Mouse (Mus musculus): Measurements from ENCODE around the gene Mrvi1. TPM values are rescaled to one million over a fixed set of nuclear protein-coding genes. Genes with fewer than 3 reads are reported as not detected.
A peak's percentile ranks its signal among the peaks of the same experiment; 100 is the strongest.

Gene Mrvi1
- polyA plus RNA-seq, 1 experiment from 2014 or later = 1.3 TPM

DNA sequence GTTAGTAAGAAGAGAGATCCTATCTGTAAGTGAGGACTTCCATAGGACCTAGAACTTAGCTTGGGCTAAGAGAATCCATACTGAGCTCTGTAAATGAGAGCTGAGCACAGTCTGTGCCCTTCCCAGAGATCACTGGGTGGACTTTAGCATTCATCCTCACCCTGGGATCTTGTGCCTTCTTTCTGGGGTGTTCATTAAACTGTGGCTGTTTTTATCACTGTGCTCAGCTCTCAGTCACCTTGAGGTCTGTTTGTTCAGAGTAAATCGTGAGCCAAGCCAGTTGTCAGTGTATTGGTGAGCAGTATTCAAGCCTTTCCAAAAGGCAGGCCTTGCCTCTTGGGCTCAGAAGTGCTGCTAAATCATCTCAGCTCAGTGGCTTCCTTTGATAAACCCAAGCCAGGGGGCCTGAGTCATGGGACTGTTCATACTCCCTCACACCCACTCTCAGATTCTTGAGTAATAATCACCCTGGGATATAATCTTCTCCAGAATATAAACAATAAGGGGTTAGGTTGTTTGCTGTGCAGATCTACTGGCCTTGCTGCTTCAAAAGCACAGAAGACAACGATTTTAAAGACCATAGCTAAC lies 100.4 kb downstream of the Mrvi1 start:
- no peak for DNase-seq (ENCODE audit: low spot score)
- Histone ChIP-seq H3K9me3 (replicated peaks) (no peaks in the 10 kb centered on the region), H3K27me3 (ENCODE audit: low read depth, poor library complexity, severe bottlenecking) (no peaks in the 10 kb centered on the region), H3K27ac (no peak overlapping the region), H3K4me3 (no peak overlapping the region), H3K36me3 (no peaks in the 10 kb centered on the region), H3K4me1 (peaks cover 7% of the 10 kb centered on the region; the same call in 1 of the 2 replicates)
- 82% methylated on average over 2 of the region's 2 CpGs for WGBS

GRCm38 (mm10) chr7:110878028-110878427 lies 104.2 kb downstream of the Mrvi1 start:
- 82% methylated on average over 4 of the region's 4 CpGs for WGBS
- H3K4me1 ChIP-seq = 0 out of 2 replicates have a peak, but pooled peaks cover 3% of the 10 kb centered on the region
- DNase-seq (ENCODE audit: low spot score) = no peak
- H3K27ac ChIP-seq = no peak overlapping the region
- H3K4me3 ChIP-seq = no peak overlapping the region
- no peaks in the 10 kb centered on the region for H3K9me3 ChIP-seq (replicated peaks)
- no peaks in the 10 kb centered on the region for H3K36me3 ChIP-seq
- H3K27me3 ChIP-seq (ENCODE audit: low read depth, poor library complexity, severe bottlenecking) = no peaks in the 10 kb centered on the region

DNA sequence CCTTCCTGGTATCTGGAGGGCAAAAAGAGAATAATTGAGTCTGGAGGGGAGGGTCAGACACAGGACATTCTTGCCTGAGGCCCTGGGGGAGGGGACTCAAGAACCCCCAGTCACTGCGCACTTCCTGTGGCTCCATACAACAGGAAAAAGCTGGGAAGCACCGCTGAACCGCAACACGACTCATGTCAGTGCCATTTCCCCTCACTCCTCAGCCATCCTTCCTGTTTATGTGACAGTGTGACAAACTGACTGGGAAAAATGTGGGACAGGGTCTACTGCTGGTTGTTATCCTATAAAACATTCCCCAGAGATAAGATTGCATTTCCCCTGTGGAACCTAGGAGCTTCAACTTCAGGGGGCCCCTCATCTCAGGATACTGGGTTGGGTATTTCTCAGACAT lies 105.3 kb downstream of the Mrvi1 start:
- no peaks in the 10 kb centered on the region for H3K9me3 ChIP-seq (replicated peaks)
- H3K27ac ChIP-seq = no peak overlapping the region
- no peaks in the 10 kb centered on the region for H3K27me3 ChIP-seq (ENCODE audit: low read depth, poor library complexity, severe bottlenecking)
- H3K4me3 ChIP-seq = no peak overlapping the region
- WGBS = 80% methylated on average over 4 of the region's 4 CpGs
- 0 out of 2 replicates have a peak, but pooled peaks cover 3% of the 10 kb centered on the region for H3K4me1 ChIP-seq
- DNase-seq (ENCODE audit: low spot score) = no peak
- H3K36me3 ChIP-seq = no peaks in the 10 kb centered on the region

DNA sequence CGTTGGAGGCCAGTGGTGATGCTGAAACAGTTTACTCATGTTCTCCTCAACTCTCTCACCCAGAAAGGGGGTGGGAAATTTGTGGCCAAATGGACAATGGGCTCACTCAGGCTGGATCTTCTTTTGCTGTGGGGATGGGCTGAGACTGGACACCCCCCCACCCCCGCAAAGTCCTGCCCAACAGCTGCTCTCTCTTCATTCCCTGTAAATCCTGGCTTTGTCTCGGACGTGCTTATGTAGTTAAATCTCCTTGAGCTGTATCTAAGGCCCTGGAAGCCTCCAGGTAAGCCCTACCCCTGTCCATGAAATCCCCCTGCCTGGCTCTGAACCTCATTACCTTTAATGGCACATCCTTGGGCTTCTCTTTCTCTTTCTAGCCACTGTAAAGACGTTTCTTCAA lies 113.5 kb downstream of the Mrvi1 start:
- Histone ChIP-seq H3K4me1 (no peaks in the 10 kb centered on the region), H3K27ac (no peak overlapping the region), H3K9me3 (replicated peaks) (no peaks in the 10 kb centered on the region), H3K36me3 (no peaks in the 10 kb centered on the region), H3K4me3 (no peak overlapping the region), H3K27me3 (ENCODE audit: low read depth, poor library complexity, severe bottlenecking) (no peaks in the 10 kb centered on the region)
- DNase-seq (ENCODE audit: low spot score) = no peak
- 84% methylated on average over 5 of the region's 5 CpGs for WGBS

- 87% methylated on average over 6 of the region's 6 CpGs for WGBS
- no peaks in the 10 kb centered on the region for H3K27me3 ChIP-seq (ENCODE audit: low read depth, poor library complexity, severe bottlenecking)
- no peak for DNase-seq (ENCODE audit: low spot score)
Measured at GRCm38 (mm10) chr7:110867116-110867515, 115.1 kb downstream of the Mrvi1 start.

DNA sequence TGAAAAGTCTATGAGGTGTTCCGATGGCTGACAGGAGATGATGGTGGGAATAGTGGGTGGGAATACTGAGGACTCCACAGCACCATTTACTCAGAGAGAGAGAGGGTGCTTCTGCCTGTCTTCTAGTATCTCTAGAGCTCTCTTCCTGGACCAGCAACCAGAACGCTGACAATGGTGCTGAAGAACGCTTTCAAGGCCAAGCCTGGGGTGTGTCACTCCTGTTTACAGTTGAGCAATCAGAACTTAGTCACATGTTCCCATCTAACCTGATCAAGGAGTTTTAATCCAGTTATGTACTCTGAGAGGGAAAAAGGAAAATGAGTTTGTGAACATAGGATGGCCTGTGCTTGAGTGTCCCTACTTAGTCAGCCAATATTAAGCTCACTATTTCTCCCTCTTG lies 116.2 kb downstream of the Mrvi1 start:
- WGBS = 99% methylated on average over 3 of the region's 3 CpGs

More at GRCm38 (mm10) chr7:110867116-110867515, 115.1 kb downstream of the Mrvi1 start:
- no peak overlapping the region for H3K27ac ChIP-seq
- H3K9me3 ChIP-seq (replicated peaks) = no peaks in the 10 kb centered on the region
- no peak overlapping the region for H3K4me3 ChIP-seq
- H3K4me1 ChIP-seq = no peaks in the 10 kb centered on the region
- H3K36me3 ChIP-seq = no peaks in the 10 kb centered on the region

GRCm38 (mm10) chr7:110865570-110865969 lies 116.7 kb downstream of the Mrvi1 start:
- H3K4me1 ChIP-seq = no peaks in the 10 kb centered on the region
- DNase-seq (ENCODE audit: low spot score) = no peak

More for the DNA sequence above, 116.2 kb downstream of the Mrvi1 start:
- DNase-seq (ENCODE audit: low spot score) = no peak
- H3K4me1 ChIP-seq = no peaks in the 10 kb centered on the region
- H3K9me3 ChIP-seq (replicated peaks) = no peaks in the 10 kb centered on the region
- H3K27ac ChIP-seq = no peak overlapping the region
- H3K4me3 ChIP-seq = no peak overlapping the region
- no peaks in the 10 kb centered on the region for H3K36me3 ChIP-seq
- no peaks in the 10 kb centered on the region for H3K27me3 ChIP-seq (ENCODE audit: low read depth, poor library complexity, severe bottlenecking)

DNA sequence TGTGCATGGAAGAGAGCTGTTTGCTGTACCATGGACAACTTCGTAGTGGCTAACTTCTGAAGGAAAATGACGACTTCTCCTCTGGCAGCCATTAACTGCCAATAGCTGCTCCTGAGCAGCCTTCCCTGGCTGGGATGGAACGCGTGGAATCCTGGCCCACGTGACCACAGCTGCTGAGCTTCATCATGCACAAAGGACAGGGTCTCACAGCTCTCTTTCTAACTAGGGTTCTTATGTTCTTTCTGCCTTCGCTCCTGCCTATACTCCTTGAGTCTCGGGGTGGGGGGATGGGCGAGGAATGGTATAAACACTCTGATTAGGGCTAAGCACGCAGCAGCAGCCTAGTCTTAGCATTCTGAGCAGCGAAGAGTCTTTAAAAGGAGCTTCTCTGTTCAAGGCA lies 117.2 kb downstream of the Mrvi1 start:
- Histone ChIP-seq H3K27ac (peak overlapping the region; percentile 53), H3K36me3 (no peaks in the 10 kb centered on the region), H3K9me3 (replicated peaks) (no peaks in the 10 kb centered on the region), H3K27me3 (ENCODE audit: low read depth, poor library complexity, severe bottlenecking) (no peaks in the 10 kb centered on the region), H3K4me3 (no peak overlapping the region), H3K4me1 (no peaks in the 10 kb centered on the region)
- WGBS = 42% methylated on average over 10 of the region's 10 CpGs
- DNase-seq (ENCODE audit: low spot score) = peak; percentile 46

More at GRCm38 (mm10) chr7:110865570-110865969, 116.7 kb downstream of the Mrvi1 start:
- Histone ChIP-seq H3K9me3 (replicated peaks) (no peaks in the 10 kb centered on the region), H3K27me3 (ENCODE audit: low read depth, poor library complexity, severe bottlenecking) (no peaks in the 10 kb centered on the region), H3K36me3 (no peaks in the 10 kb centered on the region), H3K27ac (no peak overlapping the region; the same call in 1 of the 2 replicates), H3K4me3 (no peak overlapping the region)
- 89% methylated on average over 6 of the region's 6 CpGs for WGBS

DNA sequence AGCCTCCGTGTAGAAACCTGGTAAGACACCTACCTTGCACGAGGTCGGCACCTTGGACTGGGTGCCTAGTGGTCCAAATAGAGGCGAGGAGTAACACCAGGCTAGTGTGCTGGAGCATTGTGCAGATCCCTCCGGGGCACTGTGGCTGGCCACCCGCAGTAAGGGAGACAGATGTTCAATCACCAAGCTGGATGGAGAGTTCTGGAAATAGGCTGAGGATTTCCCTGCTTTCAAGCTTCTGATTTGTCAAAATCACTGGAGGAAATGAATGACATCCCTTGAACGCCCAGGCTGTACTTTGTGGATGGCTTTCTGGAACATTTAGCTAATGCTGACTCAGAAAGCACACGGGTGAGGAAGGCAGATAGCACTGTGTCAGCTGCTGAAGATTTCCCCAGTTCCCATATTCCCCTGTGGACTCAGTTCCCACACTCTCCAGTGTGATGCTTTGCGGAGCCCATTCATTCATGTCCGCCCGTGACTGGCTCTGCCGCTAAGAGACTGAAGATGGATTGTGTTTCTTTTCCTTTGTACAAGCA lies 119.4 kb downstream of the Mrvi1 start, which contains the start of gene Lyve1:
Lyve1 (minus strand) TSS at position 489 of the 539 bp plus-strand sequence.
- no peaks in the 10 kb centered on the region for H3K27me3 ChIP-seq (ENCODE audit: low read depth, poor library complexity, severe bottlenecking)
- no peaks in the 10 kb centered on the region for H3K4me1 ChIP-seq
- WGBS = 88% methylated on average over 12 of the region's 12 CpGs
- no peaks in the 10 kb centered on the region for H3K36me3 ChIP-seq
- DNase-seq (ENCODE audit: low spot score) = no peak
- no peak within 1 kb of the TSS for H3K27ac ChIP-seq
- H3K4me3 ChIP-seq = no peak within 1 kb of the TSS
- H3K9me3 ChIP-seq (replicated peaks) = no peaks in the 10 kb centered on the region

GRCm38 (mm10) chr7:110860129-110860528 lies 122.1 kb downstream of the Mrvi1 start:
- H3K4me1 ChIP-seq = no peaks in the 10 kb centered on the region
- no peak overlapping the region for H3K27ac ChIP-seq
- H3K4me3 ChIP-seq = no peak overlapping the region
- no peak for DNase-seq (ENCODE audit: low spot score)
- H3K9me3 ChIP-seq (replicated peaks) = no peaks in the 10 kb centered on the region
- WGBS = 68% methylated on average over 5 of the region's 5 CpGs
- no peaks in the 10 kb centered on the region for H3K36me3 ChIP-seq
- H3K27me3 ChIP-seq (ENCODE audit: low read depth, poor library complexity, severe bottlenecking) = no peaks in the 10 kb centered on the region

GRCm38 (mm10) chr7:110855604-110856003 lies 126.7 kb downstream of the Mrvi1 start:
- WGBS = 76% methylated on average over 1 of the region's 1 CpGs
- Histone ChIP-seq H3K4me1 (0 out of 2 replicates have a peak, but pooled peaks cover 6% of the 10 kb centered on the region), H3K4me3 (no peak overlapping the region), H3K27ac (no peak overlapping the region), H3K27me3 (ENCODE audit: low read depth, poor library complexity, severe bottlenecking) (no peaks in the 10 kb centered on the region), H3K9me3 (replicated peaks) (no peaks in the 10 kb centered on the region), H3K36me3 (no peaks in the 10 kb centered on the region)
- DNase-seq (ENCODE audit: low spot score) = no peak

DNA sequence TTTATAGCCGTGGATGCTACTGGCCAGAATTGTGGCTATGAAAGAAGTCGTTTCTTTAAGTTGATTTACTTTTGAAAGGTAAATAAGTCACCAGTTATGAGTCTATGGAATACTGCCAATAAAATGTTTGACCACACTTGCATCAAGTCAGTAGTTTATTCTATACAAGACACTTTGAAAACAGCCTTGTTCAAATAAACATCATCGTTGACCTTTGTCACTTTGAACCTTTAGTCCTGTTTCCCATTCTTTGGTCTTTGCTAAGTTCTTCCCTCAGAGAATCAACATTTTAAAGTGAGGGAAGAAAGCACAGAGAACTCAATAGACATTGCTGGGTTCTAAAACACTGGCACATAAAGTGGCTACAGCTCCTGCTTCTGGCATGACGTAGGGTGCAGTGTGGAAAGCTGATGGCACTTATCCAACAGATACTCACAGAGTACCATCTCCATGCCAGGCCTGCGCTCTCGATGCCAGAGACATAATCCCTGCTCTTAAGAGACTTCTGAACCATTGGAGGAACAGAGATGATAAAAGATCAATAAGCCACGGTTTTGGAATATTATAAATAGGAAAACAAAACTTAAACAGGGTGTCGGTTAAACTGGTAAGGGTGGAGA lies 127.2 kb downstream of the Mrvi1 start:
- H3K27me3 ChIP-seq (ENCODE audit: low read depth, poor library complexity, severe bottlenecking) = no peaks in the 10 kb centered on the region
- H3K4me1 ChIP-seq = 0 out of 2 replicates have a peak, but pooled peaks cover 6% of the 10 kb centered on the region
- H3K9me3 ChIP-seq (replicated peaks) = no peaks in the 10 kb centered on the region
- no peaks in the 10 kb centered on the region for H3K36me3 ChIP-seq
- 89% methylated on average over 8 of the region's 8 CpGs for WGBS
- no peak for DNase-seq (ENCODE audit: low spot score)
- H3K4me3 ChIP-seq = no peak overlapping the region
- no peak overlapping the region for H3K27ac ChIP-seq

- 71% methylated on average over 3 of the region's 3 CpGs for WGBS
- no peaks in the 10 kb centered on the region for H3K36me3 ChIP-seq
Measured at GRCm38 (mm10) chr7:110854519-110854918, 127.7 kb downstream of the Mrvi1 start.

More at GRCm38 (mm10) chr7:110854519-110854918, 127.7 kb downstream of the Mrvi1 start:
- no peaks in the 10 kb centered on the region for H3K9me3 ChIP-seq (replicated peaks)
- no peaks in the 10 kb centered on the region for H3K27me3 ChIP-seq (ENCODE audit: low read depth, poor library complexity, severe bottlenecking)
- 0 out of 2 replicates have a peak, but pooled peaks cover 6% of the 10 kb centered on the region for H3K4me1 ChIP-seq
- no peak overlapping the region for H3K27ac ChIP-seq
- no peak for DNase-seq (ENCODE audit: low spot score)
- H3K4me3 ChIP-seq = no peak overlapping the region

Data from limb, embryonic 10.5 days (tissue).